Mouse (Mus musculus) heart, embryonic 15.5 days (tissue): ENCODE results near the gene Mea1. TPM values are rescaled to one million over a fixed set of nuclear protein-coding genes. Genes with fewer than 3 reads are reported as not detected.

Experiments
- ATAC-seq: fragments of 200-750 bp; cut with Nextera tagmentation; replicated peaks from 2 replicates; pipeline ENCODE4 v1.8.0; 2017; ENCODE audit warnings: low read depth, moderate TSS enrichment; ENCODE audit not compliant: insufficient number of reproducible peaks, insufficient read depth, low FRiP score
- H3K27ac ChIP-seq: fragments of 300-500 bp; sonication (generic); 2 replicates; pipeline ENCODE4 v1.5.1; 2015; ENCODE audit warnings: mild to moderate bottlenecking, inconsistent platforms
- H3K27me3 ChIP-seq: fragments of 300-500 bp; sonication (generic); 2 replicates; pipeline ENCODE4 v1.6.1; 2015; ENCODE audit warnings: inconsistent platforms
- H3K36me3 ChIP-seq: fragments of 300-500 bp; sonication (generic); 2 replicates; pipeline ENCODE4 v1.6.1; 2015; ENCODE audit warnings: mild to moderate bottlenecking, inconsistent platforms
- H3K4me1 ChIP-seq: fragments of 300-500 bp; sonication (generic); replicated peaks from 2 replicates; pipeline ENCODE4 v1.6.1; 2015; ENCODE audit warnings: inconsistent platforms
- H3K4me2 ChIP-seq: fragments of 300-500 bp; sonication (generic); 2 replicates; pipeline ENCODE4 v1.6.1; 2015; ENCODE audit warnings: inconsistent platforms, mild to moderate bottlenecking, moderate library complexity
- H3K4me3 ChIP-seq: fragments of 300-500 bp; sonication (generic); 2 replicates; pipeline ENCODE4 v1.5.1; 2015; ENCODE audit warnings: mild to moderate bottlenecking, inconsistent platforms
- H3K9ac ChIP-seq: fragments of 300-500 bp; sonication (generic); 2 replicates; pipeline ENCODE4 v1.6.1; 2015; ENCODE audit warnings: mild to moderate bottlenecking, inconsistent platforms
- H3K9me3 ChIP-seq: fragments of 300-500 bp; sonication (generic); replicated peaks from 2 replicates; pipeline ENCODE4 v1.6.1; 2016; ENCODE audit warnings: inconsistent platforms
- WGBS: fragments of 180-500 bp; shearing (Covaris S2); methylation state at CpG from one replicate; pipeline ENCODE4 v1.1.7; 2015; ENCODE audit warnings: mixed read lengths; 5-methylcytosine and 5-hydroxymethylcytosine counted together
- polyA plus RNA-seq: library from polyadenylated mRNA; unstranded; fragments of >200 nt; fragmentation: Nextera tagmentation; extraction: Ambion mirVana; gene quantifications from 2 replicates; pipeline ENCODE4 v1.2.1, GENCODE M21; 2015

Gene Mea1
- polyA plus RNA-seq, 1 experiment from 2014 or later, result 105 TPM

- Histone ChIP-seq H3K9me3 (no peaks in the 10 kb centered on the region), H3K27ac (no peak overlapping the region), H3K9ac (no peak overlapping the region), H3K27me3 (peaks cover 19% of the 10 kb centered on the region), H3K4me3 (no peak overlapping the region), H3K4me2 (no peak overlapping the region), H3K4me1 (peaks cover 16% of the 10 kb centered on the region), H3K36me3 (no peaks in the 10 kb centered on the region; the same call in 1 of the 2 replicates)
- ATAC-seq, result no peak
- 39% methylated on average over 6 of the region's 6 CpGs for WGBS
These were observed 49.4 kb downstream of the Mea1 start for GRCm38 (mm10) chr17:46728021-46728420.

- Histone ChIP-seq H3K4me2 (peak overlapping the region; percentile 38), H3K36me3 (no peaks in the 10 kb centered on the region; the same call in 1 of the 2 replicates), H3K4me1 (peaks cover 16% of the 10 kb centered on the region), H3K4me3 (peak overlapping the region; percentile 10; the same call in 1 of the 2 replicates), H3K9ac (no peak overlapping the region), H3K27ac (no peak overlapping the region), H3K27me3 (peaks cover 19% of the 10 kb centered on the region), H3K9me3 (no peaks in the 10 kb centered on the region)
- WGBS, result 44% methylated on average over 11 of the region's 11 CpGs
- ATAC-seq, result no peak
These were observed 49.9 kb downstream of the Mea1 start for GRCm38 (mm10) chr17:46728496-46728895.

- H3K4me2 ChIP-seq, result peak within 1 kb of the TSS; percentile 38
- H3K27me3 ChIP-seq, result peaks cover 19% of the 10 kb centered on the region
- H3K9me3 ChIP-seq, result no peaks in the 10 kb centered on the region
- H3K27ac ChIP-seq, result no peak within 1 kb of the TSS
- H3K4me1 ChIP-seq, result peaks cover 16% of the 10 kb centered on the region
- no peaks in the 10 kb centered on the region for H3K36me3 ChIP-seq
- H3K4me3 ChIP-seq, result peak within 1 kb of the TSS; percentile 10; the same call in 1 of the 2 replicates
- ATAC-seq, result no peak
- H3K9ac ChIP-seq, result no peak within 1 kb of the TSS
- WGBS, result 20% methylated on average over 24 of the region's 24 CpGs
These were observed 50.3 kb downstream of the Mea1 start, which contains the start of gene Gnmt for GRCm38 (mm10) chr17:46728904-46729318. Gene Gnmt (minus strand): TSS chr17:46729168.

Other genes starting within 250 kb of the Mea1 start
- gene Crip3, start 249.9 kb upstream of the Mea1 start, polyA plus RNA-seq, result 3.5 and 28.8 TPM in 2 replicates
- gene Slc22a7, start 240.3 kb upstream of the Mea1 start, polyA plus RNA-seq, result 0.25 and 0.74 TPM in 2 replicates
- gene Ttbk1, start 191.1 kb upstream of the Mea1 start, polyA plus RNA-seq, result 0.05 and 0.29 TPM in 2 replicates
- gene Dnph1, start 182.1 kb upstream of the Mea1 start, polyA plus RNA-seq, result 23.1 and 27.6 TPM in 2 replicates
- 4.6 and 5.5 TPM in 2 replicates for gene Cul9, start 132.4 kb upstream of the Mea1 start, polyA plus RNA-seq
- gene Srf, start 122.6 kb upstream of the Mea1 start, polyA plus RNA-seq, result 8.7 and 14.6 TPM in 2 replicates
- 34.1 and 49.5 TPM in 2 replicates for gene Ptk7, start 49.3 kb upstream of the Mea1 start, polyA plus RNA-seq
- gene Klc4, start 32.8 kb upstream of the Mea1 start, polyA plus RNA-seq, result 20.2 and 24.2 TPM in 2 replicates
- 94.3 and 102 TPM in 2 replicates for gene Mrpl2, start 32.6 kb upstream of the Mea1 start, polyA plus RNA-seq
- 32.8 and 44.9 TPM in 2 replicates for gene Cul7, start 28.5 kb upstream of the Mea1 start, polyA plus RNA-seq
- 33.2 and 39.7 TPM in 2 replicates for gene Rrp36, start 4.4 kb upstream of the Mea1 start, polyA plus RNA-seq
- gene Klhdc3, start 2.1 kb downstream of the Mea1 start, polyA plus RNA-seq, result 153 and 163 TPM in 2 replicates
- 44.6 and 66.2 TPM in 2 replicates for gene Ppp2r5d, start 26.3 kb downstream of the Mea1 start, polyA plus RNA-seq
- 10.5 and 19.0 TPM in 2 replicates for gene Pex6, start 32.7 kb downstream of the Mea1 start, polyA plus RNA-seq
- 1.2 and 1.8 TPM in 2 replicates for gene Gnmt, start 50.4 kb downstream of the Mea1 start, polyA plus RNA-seq
- gene Cnpy3, start 73.4 kb downstream of the Mea1 start, polyA plus RNA-seq, result 43.1 and 55.5 TPM in 2 replicates
- 2.9 and 25.2 TPM in 2 replicates for gene Ptcra, start 84.9 kb downstream of the Mea1 start, polyA plus RNA-seq
- 49.5 and 51.5 TPM in 2 replicates for gene 2310039H08Rik, start 93.8 kb downstream of the Mea1 start, polyA plus RNA-seq
- gene Rpl7l1, start 103.9 kb downstream of the Mea1 start, polyA plus RNA-seq, result 86.3 and 93.7 TPM in 2 replicates
- 3.2 and 3.9 TPM in 2 replicates for gene Bicral, start 179.7 kb downstream of the Mea1 start, polyA plus RNA-seq
- gene Tbcc, start 211.9 kb downstream of the Mea1 start, polyA plus RNA-seq, result 41.9 and 43.8 TPM in 2 replicates
- not detected in 2 replicates for gene Prph2, start 231.7 kb downstream of the Mea1 start, polyA plus RNA-seq